Mouse (Mus musculus) brain, embryonic 18.5 days (tissue): Measurements from ENCODE around the gene Wdr70.

Source experiments
- DNase-seq: peaks from one replicate; pipeline ENCODE4 v3.0.0-alpha.2; 2012; ENCODE audit warnings: low read depth, low spot score

Wdr70 gene

GRCm38 (mm10) chr15:7934105-7934504, 164.9 kb downstream of the Wdr70 start:
- no peak for DNase-seq

GRCm38 (mm10) chr15:7931605-7932008, 167.4 kb downstream of the Wdr70 start:
- no peak for DNase-seq

GRCm38 (mm10) chr15:7925382-7925781, 173.6 kb downstream of the Wdr70 start:
- DNase-seq: no peak

GRCm38 (mm10) chr15:7923281-7923680, 175.7 kb downstream of the Wdr70 start:
- no peak for DNase-seq

GRCm38 (mm10) chr15:7922291-7923037, 176.5 kb downstream of the Wdr70 start:
- no peak for DNase-seq

- DNase-seq: no peak
Measured at GRCm38 (mm10) chr15:7921124-7921523, 177.9 kb downstream of the Wdr70 start.

GRCm38 (mm10) chr15:7906491-7907035, 192.4 kb downstream of the Wdr70 start:
- peak; percentile 8 for DNase-seq

GRCm38 (mm10) chr15:7899286-7899685, 199.7 kb downstream of the Wdr70 start:
- no peak for DNase-seq

GRCm38 (mm10) chr15:7891547-7892282, 207.3 kb downstream of the Wdr70 start:
- DNase-seq: no peak

GRCm38 (mm10) chr15:7890286-7890685, 208.7 kb downstream of the Wdr70 start:
- DNase-seq: no peak

- DNase-seq: no peak
Measured at GRCm38 (mm10) chr15:7889362-7889674, 209.7 kb downstream of the Wdr70 start.

- DNase-seq: no peak
Measured at GRCm38 (mm10) chr15:7888617-7889361, 210.2 kb downstream of the Wdr70 start.

GRCm38 (mm10) chr15:7886591-7886990, 212.4 kb downstream of the Wdr70 start:
- DNase-seq: no peak

- DNase-seq: no peak
Measured at GRCm38 (mm10) chr15:7885106-7885505, 213.9 kb downstream of the Wdr70 start.

GRCm38 (mm10) chr15:7884181-7884580, 214.8 kb downstream of the Wdr70 start:
- DNase-seq: no peak

- DNase-seq: no peak
Measured at GRCm38 (mm10) chr15:7879956-7880355, 219.1 kb downstream of the Wdr70 start.

GRCm38 (mm10) chr15:7878861-7879260, 220.1 kb downstream of the Wdr70 start:
- no peak for DNase-seq

- DNase-seq: no peak
Measured at GRCm38 (mm10) chr15:7877560-7878467, 221.2 kb downstream of the Wdr70 start.

GRCm38 (mm10) chr15:7875879-7876278, 223.1 kb downstream of the Wdr70 start:
- DNase-seq: no peak

GRCm38 (mm10) chr15:7872473-7872872, 226.5 kb downstream of the Wdr70 start:
- no peak for DNase-seq

GRCm38 (mm10) chr15:7865305-7865704, 233.7 kb downstream of the Wdr70 start:
- DNase-seq: no peak
